ENCODE assay signal across 23 mouse cellular contexts in genomic region chr7:71409903-71410302, GRCm38 (mm10). TPM values are rescaled to one million over a fixed set of nuclear protein-coding genes. Genes with fewer than 3 reads are reported as not detected.
DNase-seq lines count a peak whose midpoint lies in the region; ATAC-seq and TF ChIP-seq lines count a peak whose summit lies in the region.
"Had no signal": no experiment of that assay in that cellular context is flagged by ENCODE, and none has a peak within 500 bp of the region (broad histone marks: within the 10 kb centered on the region; RNA-seq: fewer than 3 reads in every experiment).

No protein-coding gene starts in this region.

- no peak for DNase-seq in heart, adult 2 months
- no peak for DNase-seq in heart, adult 9 months (ENCODE audit: low spot score in 2 of 2)
- DNase-seq in kidney, postnatal 25 days, result no peak
- DNase-seq in lung, embryonic 14.5 days, result no peak
- no peak for DNase-seq in lung, postnatal 36 days
- no peak for DNase-seq in embryonic facial prominence, embryonic 10.5 days (ENCODE audit: low spot score)
- no peak for DNase-seq in thymus, adult 18-20 months
- DNase-seq: adrenal gland, adult 2 months; cerebellum, adult 9-11 months; gastrocnemius, postnatal 25 days; thymus, postnatal 14 days had no signal

- no peaks in the 10 kb centered on the region; the same call in 1 of the 2 replicates for H3K4me1 ChIP-seq in heart, adult 2 months (ENCODE audit: control insufficient read depth, insufficient read depth, low read length)
- peaks cover 31% of the 10 kb centered on the region for H3K4me1 ChIP-seq in kidney, embryonic 14.5 days (ENCODE audit: control insufficient read depth, insufficient read depth, low read length)
- peaks cover 26% of the 10 kb centered on the region for H3K4me1 ChIP-seq in lung, embryonic 14.5 days (ENCODE audit: insufficient read depth)
- H3K4me1 ChIP-seq in embryonic facial prominence, embryonic 10.5 days, result peaks cover 25% of the 10 kb centered on the region

- ATAC-seq in kidney, embryonic 14.5 days (ENCODE audit: low FRiP score, low TSS enrichment), result no peak
- no peak for ATAC-seq in lung, embryonic 14.5 days (ENCODE audit: insufficient read depth)
- ATAC-seq: midbrain, embryonic 13.5 days had no signal

- TF ChIP-seq EP300 in heart, adult 2 months (IDR thresholded peaks at IDR 0.05; ENCODE audit: insufficient read depth, low read depth, low read length), result no peak

- 73% methylated on average over 9 of the region's 9 CpGs for WGBS in heart, adult 2 months
- WGBS in kidney, embryonic 14.5 days, result 39% methylated on average over 9 of the region's 9 CpGs
- WGBS in lung, embryonic 14.5 days, result 44% methylated on average over 9 of the region's 9 CpGs
- 79% methylated on average over 9 of the region's 9 CpGs for WGBS in embryonic facial prominence, embryonic 10.5 days

- no peaks in the 10 kb centered on the region for H3K9me3 ChIP-seq in kidney, embryonic 14.5 days (ENCODE audit: control insufficient read depth, low read length)
- no peaks in the 10 kb centered on the region for H3K9me3 ChIP-seq in lung, embryonic 14.5 days (ENCODE audit: low read depth, low read length)
- H3K9me3 ChIP-seq in embryonic facial prominence, embryonic 10.5 days, result no peaks in the 10 kb centered on the region
- H3K9me3 ChIP-seq: embryonic facial prominence, embryonic 15.5 days; hindbrain, embryonic 13.5 days; midbrain, embryonic 13.5 days had no signal

- H3K4me2 ChIP-seq in kidney, embryonic 14.5 days (replicated peaks; ENCODE audit: low read depth, low read length), result no peak overlapping the region
- no peak overlapping the region for H3K4me2 ChIP-seq in lung, embryonic 14.5 days
- H3K4me2 ChIP-seq: embryonic facial prominence, embryonic 15.5 days; hindbrain, embryonic 13.5 days; midbrain, embryonic 13.5 days had no signal

- H3K27ac ChIP-seq in heart, adult 2 months, result peak overlapping the region; percentile 15; the same call in 1 of the 2 replicates
- H3K27ac ChIP-seq in kidney, embryonic 14.5 days (ENCODE audit: low read depth, low read length), result peak overlapping the region; percentile 97
- peak overlapping the region; percentile 96 for H3K27ac ChIP-seq in lung, embryonic 14.5 days (ENCODE audit: low read depth)
- H3K27ac ChIP-seq in embryonic facial prominence, embryonic 10.5 days (replicated peaks), result 0 out of 2 replicates have a peak overlapping the region, but pooled peaks have one; percentile 20
- H3K27ac ChIP-seq: embryonic facial prominence, embryonic 15.5 days; hindbrain, embryonic 13.5 days; macrophage; midbrain, embryonic 13.5 days had no signal

- no peak for TF ChIP-seq CTCF in heart, adult 2 months (IDR thresholded peaks at IDR 0.05)
- no peak for TF ChIP-seq CTCF in lung, embryonic 14.5 days (IDR thresholded peaks at IDR 0.05; ENCODE audit: low read depth)

- TF ChIP-seq POLR2A in heart, adult 2 months (IDR thresholded peaks at IDR 0.05; ENCODE audit: insufficient read depth, low read depth, low read length), result no peak

- no peaks in the 10 kb centered on the region for H3K79me2 ChIP-seq in heart, adult 2 months (replicated peaks; ENCODE audit: control insufficient read depth, insufficient read depth, low read length)

- no peaks in the 10 kb centered on the region for H3K27me3 ChIP-seq in heart, adult 2 months (ENCODE audit: control insufficient read depth, insufficient read depth, low read length)
- H3K27me3 ChIP-seq in kidney, embryonic 14.5 days (ENCODE audit: control insufficient read depth, insufficient read depth, low read length), result no peaks in the 10 kb centered on the region
- no peaks in the 10 kb centered on the region for H3K27me3 ChIP-seq in lung, embryonic 14.5 days (ENCODE audit: insufficient read depth, low read length)
- peaks cover 34% of the 10 kb centered on the region for H3K27me3 ChIP-seq in embryonic facial prominence, embryonic 10.5 days (replicated peaks; ENCODE audit: low read depth, poor library complexity, severe bottlenecking)

- intact Hi-C loops in heart, adult 2 months (cut with DNase I), result loop anchor here (2.0 to 10.0 kb wide), 8 partner anchors 31 to 1918 kb away; partner anchors contain the start of gene Nr2f2

- H3K9ac ChIP-seq in heart, adult 2 months (ENCODE audit: low read depth, low read length), result no peak overlapping the region
- H3K9ac ChIP-seq in kidney, embryonic 14.5 days (ENCODE audit: low read depth, low read length), result no peak overlapping the region
- no peak overlapping the region for H3K9ac ChIP-seq in lung, embryonic 14.5 days
- H3K9ac ChIP-seq: embryonic facial prominence, embryonic 15.5 days; hindbrain, embryonic 13.5 days; midbrain, embryonic 13.5 days had no signal

- no peaks in the 10 kb centered on the region for H3K36me3 ChIP-seq in heart, adult 2 months (ENCODE audit: control insufficient read depth, insufficient read depth, low read length)
- no peaks in the 10 kb centered on the region for H3K36me3 ChIP-seq in kidney, embryonic 14.5 days (ENCODE audit: control insufficient read depth, insufficient read depth, low read length)
- no peaks in the 10 kb centered on the region for H3K36me3 ChIP-seq in lung, embryonic 14.5 days (ENCODE audit: insufficient read depth)
- no peaks in the 10 kb centered on the region for H3K36me3 ChIP-seq in embryonic facial prominence, embryonic 10.5 days (replicated peaks)
- H3K36me3 ChIP-seq: embryonic facial prominence, embryonic 15.5 days; hindbrain, embryonic 13.5 days; midbrain, embryonic 13.5 days had no signal

- no peak overlapping the region for H3K4me3 ChIP-seq in heart, adult 2 months
- H3K4me3 ChIP-seq in kidney, embryonic 14.5 days (ENCODE audit: low read length), result no peak overlapping the region
- no peak overlapping the region for H3K4me3 ChIP-seq in lung, embryonic 14.5 days (ENCODE audit: low read depth, low read length)
- H3K4me3 ChIP-seq in embryonic facial prominence, embryonic 10.5 days, result no peak overlapping the region
- H3K4me3 ChIP-seq: embryonic facial prominence, embryonic 15.5 days; hindbrain, embryonic 13.5 days; midbrain, embryonic 13.5 days had no signal

RNA-seq across cellular contexts. Expression of gene Gm10295, which starts 58.6 kb away (rescaled TPM):
- total RNA-seq in heart, adult 2 months (2021), result not detected
- polyA plus RNA-seq in heart, adult 2 months (2012; rRNA removed), result not detected in 2 replicates
- polyA plus RNA-seq in kidney, embryonic 14.5 days (2014; fragmentation: Nextera tagmentation; extraction: Ambion mirVana), result 0.10 TPM in 1 of 2 replicates, not detected in the other
- not detected in 2 replicates for polyA plus RNA-seq in lung, embryonic 14.5 days (2014; fragmentation: Nextera tagmentation; extraction: Ambion mirVana)
- not detected in 2 replicates for polyA plus RNA-seq in embryonic facial prominence, embryonic 10.5 days (2016; fragmentation: Nextera tagmentation; extraction: Ambion mirVana)
- total RNA-seq: adrenal gland, adult 2 months; gastrocnemius, postnatal 25 days; layer of hippocampus, postnatal 10 days; left cerebral cortex, postnatal 10 days had no signal
- polyA plus RNA-seq: adrenal gland, adult 2 months; embryonic facial prominence, embryonic 15.5 days; forebrain, embryonic 11.5 days; frontal cortex, adult 2 months; heart, embryonic 14.5 days; hindbrain, embryonic 13.5 days; limb, embryonic 14.5 days; macrophage; midbrain, embryonic 13.5 days; neural tube, embryonic 14.5 days had no signal

Comparison
In these comparisons a context has a peak if more than half of its experiments do, and no peak if none do; other contexts are left out.
1. H3K27ac ChIP-seq: peak in every context shown above with its lines; median percentile 97 in kidney, embryonic 14.5 days; 96 in lung, embryonic 14.5 days; 20 in embryonic facial prominence, embryonic 10.5 days; 15 in heart, adult 2 months.